Mouse (Mus musculus) heart, embryonic 12.5 days (tissue): ENCODE data around the gene Npas3. TPM values are rescaled to one million over a fixed set of nuclear protein-coding genes. Genes with fewer than 3 reads are reported as not detected.

Experiments
- ATAC-seq: fragments of 200-750 bp; cut with Nextera tagmentation; 2 replicates; pipeline ENCODE4 v1.8.0; 2017; ENCODE audit warnings: moderate TSS enrichment, moderate library complexity; ENCODE audit not compliant: insufficient number of reproducible peaks, low FRiP score
- H3K27ac ChIP-seq: fragments of 300-500 bp; sonication (generic); 2 replicates; pipeline ENCODE4 v1.5.1; 2016; ENCODE audit warnings: mild to moderate bottlenecking, moderate library complexity; ENCODE audit not compliant: poor library complexity, severe bottlenecking
- H3K27me3 ChIP-seq: fragments of 300-500 bp; sonication (generic); replicated peaks from 2 replicates; pipeline ENCODE4 v1.6.1; 2016; ENCODE audit warnings: mild to moderate bottlenecking, moderate library complexity
- H3K36me3 ChIP-seq: fragments of 300-500 bp; sonication (generic); 2 replicates; pipeline ENCODE4 v1.6.1; 2016; ENCODE audit warnings: mild to moderate bottlenecking, moderate library complexity
- H3K4me1 ChIP-seq: fragments of 300-500 bp; sonication (generic); replicated peaks from 2 replicates; pipeline ENCODE4 v1.6.1; 2016; ENCODE audit warnings: mild to moderate bottlenecking
- H3K4me2 ChIP-seq: fragments of 300-500 bp; sonication (generic); 2 replicates; pipeline ENCODE4 v1.6.1; 2016; ENCODE audit warnings: mild to moderate bottlenecking, moderate library complexity
- H3K4me3 ChIP-seq: fragments of 300-500 bp; sonication (generic); 2 replicates; pipeline ENCODE4 v1.5.1; 2016; ENCODE audit warnings: mild to moderate bottlenecking
- H3K9ac ChIP-seq: fragments of 300-500 bp; sonication (generic); 2 replicates; pipeline ENCODE4 v1.6.1; 2016; ENCODE audit warnings: mild to moderate bottlenecking, moderate library complexity
- H3K9me3 ChIP-seq: fragments of 300-500 bp; sonication (generic); replicated peaks from 2 replicates; pipeline ENCODE4 v1.6.1; 2016; ENCODE audit warnings: mild to moderate bottlenecking, moderate library complexity
- WGBS: fragments of 180-500 bp; shearing (Covaris S2); methylation state at CpG from one replicate; pipeline ENCODE4 v1.1.7; 2016; 5-methylcytosine and 5-hydroxymethylcytosine counted together
- polyA plus RNA-seq: library from polyadenylated mRNA; unstranded; fragments of >200 nt; fragmentation: Nextera tagmentation; extraction: Ambion mirVana; gene quantifications from 2 replicates; pipeline ENCODE4 v1.2.1, GENCODE M21; 2016

The Npas3 gene
- polyA plus RNA-seq, 1 experiment from 2014 or later: 1.9 TPM

DNA sequence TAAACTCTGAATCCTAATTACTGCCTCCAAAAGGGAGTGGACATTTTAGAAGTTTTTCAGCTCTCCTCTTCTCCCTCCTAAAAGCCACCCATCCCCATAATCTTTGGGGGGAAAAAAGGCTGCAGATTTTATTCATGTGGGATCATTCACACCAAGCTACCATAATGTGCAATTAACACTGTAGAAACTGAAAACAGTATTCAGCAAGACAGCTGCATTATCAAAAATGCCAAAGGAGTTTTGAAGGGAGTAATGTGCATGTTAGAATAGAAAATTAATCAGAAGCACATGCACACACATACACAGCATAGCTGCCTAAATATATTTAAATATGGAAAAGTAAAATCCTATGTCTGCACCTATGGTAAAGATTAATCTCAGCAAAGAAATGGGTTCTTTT is 390.1 kb downstream of the Npas3 start:
- H3K4me3 ChIP-seq: no peak overlapping the region
- H3K36me3 ChIP-seq: no peaks in the 10 kb centered on the region
- H3K4me1 ChIP-seq: no peaks in the 10 kb centered on the region
- no peak overlapping the region for H3K9ac ChIP-seq
- no peaks in the 10 kb centered on the region for H3K9me3 ChIP-seq
- no peak overlapping the region for H3K4me2 ChIP-seq
- H3K27ac ChIP-seq: no peak overlapping the region
- H3K27me3 ChIP-seq: no peaks in the 10 kb centered on the region
- ATAC-seq: no peak

DNA sequence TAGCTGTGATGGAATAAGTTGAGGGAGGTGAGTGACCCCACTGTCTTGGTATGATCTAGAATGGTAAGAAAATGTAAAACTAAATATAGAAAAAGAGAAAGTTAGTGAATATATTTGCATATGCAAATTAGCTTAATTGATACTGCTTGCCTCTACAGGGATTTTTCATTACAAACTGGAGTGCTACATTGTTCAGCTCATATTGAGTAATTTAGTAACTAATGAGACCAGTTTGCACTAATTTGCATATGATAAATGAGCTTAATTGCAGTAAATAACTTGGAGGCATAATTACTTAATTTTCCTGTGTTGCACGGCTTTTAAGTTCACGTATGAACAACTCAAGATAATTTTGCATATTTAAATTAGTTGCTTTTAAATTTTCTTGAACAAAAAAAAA is 398.8 kb downstream of the Npas3 start:
- no peak for ATAC-seq
- no peak overlapping the region for H3K27ac ChIP-seq
- H3K4me1 ChIP-seq: no peaks in the 10 kb centered on the region
- 87% methylated on average over 2 of the region's 2 CpGs for WGBS
- H3K9me3 ChIP-seq: no peaks in the 10 kb centered on the region
- H3K36me3 ChIP-seq: no peaks in the 10 kb centered on the region
- no peak overlapping the region for H3K9ac ChIP-seq
- no peak overlapping the region for H3K4me3 ChIP-seq
- no peak overlapping the region for H3K4me2 ChIP-seq
- H3K27me3 ChIP-seq: no peaks in the 10 kb centered on the region

- H3K27me3 ChIP-seq: no peaks in the 10 kb centered on the region
- H3K36me3 ChIP-seq: no peaks in the 10 kb centered on the region
- no peak overlapping the region for H3K4me3 ChIP-seq
- no peak for ATAC-seq
- H3K4me1 ChIP-seq: no peaks in the 10 kb centered on the region
- H3K27ac ChIP-seq: no peak overlapping the region
- WGBS: 79% methylated on average over 6 of the region's 6 CpGs
- H3K4me2 ChIP-seq: no peak overlapping the region
- no peak overlapping the region for H3K9ac ChIP-seq
- H3K9me3 ChIP-seq: no peaks in the 10 kb centered on the region
These were observed 407.8 kb downstream of the Npas3 start for GRCm38 (mm10) chr12:53656301-53656700.

- H3K4me2 ChIP-seq: no peak overlapping the region
- no peak overlapping the region for H3K27ac ChIP-seq
- WGBS: 56% methylated on average over 5 of the region's 5 CpGs
These were observed 415.6 kb downstream of the Npas3 start for GRCm38 (mm10) chr12:53664084-53664483.

GRCm38 (mm10) chr12:53671846-53672245 is 423.4 kb downstream of the Npas3 start:
- no peaks in the 10 kb centered on the region for H3K27me3 ChIP-seq
- no peaks in the 10 kb centered on the region for H3K9me3 ChIP-seq
- H3K4me3 ChIP-seq: no peak overlapping the region
- no peak overlapping the region for H3K4me2 ChIP-seq
- no peak for ATAC-seq
- H3K27ac ChIP-seq: no peak overlapping the region
- no peaks in the 10 kb centered on the region for H3K4me1 ChIP-seq
- H3K36me3 ChIP-seq: no peaks in the 10 kb centered on the region
- 91% methylated on average over 2 of the region's 2 CpGs for WGBS
- no peak overlapping the region for H3K9ac ChIP-seq

More at GRCm38 (mm10) chr12:53664084-53664483, 415.6 kb downstream of the Npas3 start:
- no peaks in the 10 kb centered on the region for H3K9me3 ChIP-seq
- H3K36me3 ChIP-seq: no peaks in the 10 kb centered on the region
- H3K9ac ChIP-seq: no peak overlapping the region
- no peaks in the 10 kb centered on the region for H3K4me1 ChIP-seq
- no peak overlapping the region for H3K4me3 ChIP-seq
- no peak for ATAC-seq
- H3K27me3 ChIP-seq: no peaks in the 10 kb centered on the region

DNA sequence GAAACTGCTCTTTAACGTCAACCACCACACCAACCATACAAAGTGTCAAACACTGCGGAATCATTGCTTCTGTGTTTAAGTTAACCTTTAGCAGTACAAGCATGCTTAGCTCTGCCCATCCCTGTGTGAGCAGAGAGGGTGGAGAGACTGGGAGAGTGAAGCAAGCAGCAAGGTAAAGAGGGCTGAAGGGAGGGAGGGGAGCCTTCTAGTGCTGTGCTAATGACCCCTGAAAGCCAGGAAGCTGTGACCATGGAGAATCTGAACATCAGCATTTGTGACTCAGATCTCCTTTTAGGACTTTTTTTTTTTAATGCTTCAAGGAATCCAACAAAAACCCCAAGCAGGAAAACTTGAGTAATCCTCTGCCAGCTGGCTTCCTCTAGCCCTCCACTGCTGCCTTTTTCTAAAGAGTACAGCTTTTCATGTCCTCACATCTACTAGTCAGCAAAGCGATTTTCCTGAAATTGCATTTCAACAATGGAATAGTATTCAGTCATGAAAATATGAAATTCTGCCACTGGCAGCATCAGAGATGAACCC is 428.7 kb downstream of the Npas3 start:
- 78% methylated on average over 3 of the region's 3 CpGs for WGBS
- H3K4me3 ChIP-seq: no peak overlapping the region
- no peaks in the 10 kb centered on the region for H3K9me3 ChIP-seq
- H3K27ac ChIP-seq: no peak overlapping the region
- no peak overlapping the region for H3K9ac ChIP-seq
- H3K36me3 ChIP-seq: no peaks in the 10 kb centered on the region
- H3K4me1 ChIP-seq: no peaks in the 10 kb centered on the region
- ATAC-seq: no peak
- H3K27me3 ChIP-seq: no peaks in the 10 kb centered on the region
- no peak overlapping the region for H3K4me2 ChIP-seq

DNA sequence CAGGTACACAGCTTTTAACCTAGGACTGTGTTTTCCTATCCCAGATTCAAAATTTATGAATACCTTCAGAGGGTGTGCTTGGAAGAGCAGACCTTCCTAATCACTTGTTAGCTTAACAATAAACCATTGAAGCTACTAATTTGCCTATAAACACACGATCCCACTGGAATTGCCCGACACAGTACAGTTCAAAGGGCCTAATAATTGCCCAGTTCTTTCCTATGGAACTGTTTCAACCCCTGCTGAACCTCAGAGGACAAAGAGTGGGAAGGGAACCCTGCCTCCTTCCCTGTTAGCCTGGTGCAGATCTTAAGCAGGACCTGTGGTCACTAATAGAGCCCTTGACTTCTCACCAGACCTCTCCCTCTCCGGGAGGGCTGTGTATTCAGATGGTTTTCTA is 429.7 kb downstream of the Npas3 start:
- Histone ChIP-seq H3K36me3 (no peaks in the 10 kb centered on the region), H3K4me3 (no peak overlapping the region), H3K27ac (no peak overlapping the region), H3K4me1 (no peaks in the 10 kb centered on the region), H3K9ac (no peak overlapping the region), H3K4me2 (no peak overlapping the region), H3K27me3 (no peaks in the 10 kb centered on the region), H3K9me3 (no peaks in the 10 kb centered on the region)
- no peak for ATAC-seq
- WGBS: 71% methylated on average over 3 of the region's 3 CpGs

DNA sequence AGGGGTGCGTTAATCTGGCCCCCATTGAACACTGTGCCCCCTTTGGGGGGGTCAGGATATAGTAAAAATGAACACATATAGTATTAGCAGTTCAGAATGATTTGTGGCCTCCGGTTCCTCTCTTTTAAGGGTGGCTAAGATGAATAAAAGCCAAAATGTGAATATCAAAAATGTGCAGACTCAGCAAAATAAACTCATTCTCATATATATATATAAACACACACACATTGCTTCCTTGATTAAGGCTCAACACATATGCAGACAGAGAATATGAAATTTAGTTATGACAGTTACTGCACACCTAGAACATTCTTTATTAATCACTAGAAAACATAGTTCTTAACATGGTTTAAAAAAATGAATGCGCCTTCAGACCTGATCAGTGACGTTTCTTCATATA is 430.7 kb downstream of the Npas3 start:
- no peaks in the 10 kb centered on the region for H3K27me3 ChIP-seq
- H3K9ac ChIP-seq: no peak overlapping the region
- ATAC-seq: no peak
- H3K9me3 ChIP-seq: no peaks in the 10 kb centered on the region
- H3K4me1 ChIP-seq: no peaks in the 10 kb centered on the region
- no peaks in the 10 kb centered on the region for H3K36me3 ChIP-seq
- no peak overlapping the region for H3K4me3 ChIP-seq
- no peak overlapping the region for H3K4me2 ChIP-seq
- 87% methylated on average over 4 of the region's 4 CpGs for WGBS
- H3K27ac ChIP-seq: no peak overlapping the region

- 72% methylated on average over 3 of the region's 3 CpGs for WGBS
- no peak overlapping the region for H3K4me2 ChIP-seq
These were observed 432.0 kb downstream of the Npas3 start for GRCm38 (mm10) chr12:53680501-53680900.

DNA sequence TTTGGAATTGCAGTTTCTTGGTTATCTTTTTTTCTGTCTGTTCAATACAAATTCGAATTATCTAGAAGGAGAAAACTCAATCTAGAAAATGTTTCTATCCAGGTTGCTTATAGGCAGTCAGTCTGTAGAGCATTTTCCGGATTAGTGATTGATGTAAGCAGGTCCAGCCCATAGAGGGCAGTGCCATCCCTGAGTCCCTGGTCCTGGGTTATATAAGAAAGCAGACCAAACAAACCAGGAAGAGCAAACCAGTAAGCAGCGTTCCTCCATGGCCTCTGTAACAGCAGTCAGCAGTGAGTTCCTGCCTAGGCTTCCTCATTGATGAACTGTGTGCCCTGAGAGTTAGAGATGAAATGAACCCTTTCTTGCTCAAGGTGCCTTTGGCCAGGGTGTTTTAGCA is 433.6 kb downstream of the Npas3 start:
- no peak for ATAC-seq
- Histone ChIP-seq H3K27me3 (no peaks in the 10 kb centered on the region), H3K4me1 (no peaks in the 10 kb centered on the region), H3K9ac (no peak overlapping the region), H3K4me2 (no peak overlapping the region), H3K27ac (no peak overlapping the region), H3K9me3 (no peaks in the 10 kb centered on the region), H3K4me3 (no peak overlapping the region), H3K36me3 (no peaks in the 10 kb centered on the region)
- 35% methylated on average over 3 of the region's 3 CpGs for WGBS

More at GRCm38 (mm10) chr12:53680501-53680900, 432.0 kb downstream of the Npas3 start:
- Histone ChIP-seq H3K9me3 (no peaks in the 10 kb centered on the region), H3K27me3 (no peaks in the 10 kb centered on the region), H3K36me3 (no peaks in the 10 kb centered on the region), H3K4me3 (no peak overlapping the region), H3K9ac (no peak overlapping the region), H3K27ac (no peak overlapping the region), H3K4me1 (no peaks in the 10 kb centered on the region)
- no peak for ATAC-seq

GRCm38 (mm10) chr12:53692471-53692870 is 444.0 kb downstream of the Npas3 start:
- Histone ChIP-seq H3K4me3 (no peak overlapping the region), H3K36me3 (no peaks in the 10 kb centered on the region), H3K4me1 (no peaks in the 10 kb centered on the region), H3K9ac (no peak overlapping the region), H3K9me3 (no peaks in the 10 kb centered on the region), H3K27me3 (no peaks in the 10 kb centered on the region), H3K27ac (no peak overlapping the region), H3K4me2 (no peak overlapping the region)
- 91% methylated on average over 4 of the region's 4 CpGs for WGBS
- no peak for ATAC-seq

- no peak for ATAC-seq
- Histone ChIP-seq H3K4me2 (no peak overlapping the region), H3K27me3 (no peaks in the 10 kb centered on the region), H3K4me3 (no peak overlapping the region), H3K9ac (no peak overlapping the region), H3K9me3 (no peaks in the 10 kb centered on the region), H3K27ac (no peak overlapping the region), H3K36me3 (no peaks in the 10 kb centered on the region), H3K4me1 (no peaks in the 10 kb centered on the region)
- WGBS: 69% methylated on average over 4 of the region's 4 CpGs
These were observed 445.9 kb downstream of the Npas3 start for GRCm38 (mm10) chr12:53694346-53694745.
